8 mouse cellular contexts compared by ENCODE assay signal in genomic region chr11:119186989-119187799, GRCm38 (mm10). TPM values are rescaled to one million over a fixed set of nuclear protein-coding genes. Genes with fewer than 3 reads are reported as not detected.
DNase-seq lines count a peak whose midpoint lies in the region; TF ChIP-seq lines count a peak whose summit lies in the region.

No protein-coding gene starts in this region.

- no peaks in the 10 kb centered on the region for H3K36me3 ChIP-seq in ES-E14 (ENCODE audit: control insufficient read depth, insufficient read depth, low read length, poor library complexity, severe bottlenecking)

- TF ChIP-seq CTCF in bone marrow, adult 2 months (IDR thresholded peaks at IDR 0.05; ENCODE audit: control insufficient read depth, insufficient read depth, low read length) = peak; percentile 79
- peak; percentile 70 for TF ChIP-seq CTCF in embryonic fibroblast, embryonic 13.5 days (IDR thresholded peaks at IDR 0.05; ENCODE audit: borderline replicate concordance, insufficient read depth, low read length)
- peak; percentile 90 for TF ChIP-seq CTCF in layer of hippocampus, adult 2 months (conservative IDR thresholded peaks at IDR 0.05)

- in situ Hi-C loops in ES-E14 (cut with MboI; ENCODE audit: low sequenced_read_pairs in 2 of 2, unreplicated experiment in 2 of 2) = no loop called here

- no peak for TF ChIP-seq POLR2A in bone marrow, adult 2 months (IDR thresholded peaks at IDR 0.05; ENCODE audit: borderline replicate concordance, control insufficient read depth, low read depth, low read length)
- TF ChIP-seq POLR2A in embryonic fibroblast, embryonic 13.5 days (IDR thresholded peaks at IDR 0.05; ENCODE audit: low read depth, low read length) = no peak

- WGBS in bone marrow, adult 2 months = 34% methylated on average over 25 of the region's 25 CpGs

- intact Hi-C loops in heart, postnatal 36 days (cut with DNase I) = loop anchor here (5.0 kb wide), 1 partner anchor 95 kb away; no protein-coding TSS in a partner anchor

- H3K4me1 ChIP-seq in ES-E14 (ENCODE audit: control insufficient read depth in 2 of 2, insufficient read depth in 2 of 2, low read length in 2 of 2, poor library complexity in 1 of 2) = peaks cover 10 to 26% of the 10 kb centered on the region in 2 experiments
- H3K4me1 ChIP-seq in bone marrow, adult 2 months (ENCODE audit: control insufficient read depth, insufficient read depth, low read length) = peaks cover 4% of the 10 kb centered on the region
- peaks cover 9% of the 10 kb centered on the region for H3K4me1 ChIP-seq in embryonic fibroblast, embryonic 13.5 days (ENCODE audit: control insufficient read depth, insufficient read depth, low read length)

- H3K4me3 ChIP-seq in ES-E14 (ENCODE audit: insufficient read depth in 1 of 2, low read depth in 1 of 2, low read length in 2 of 2, poor library complexity in 1 of 2, severe bottlenecking in 1 of 2) = no peak overlapping the region
- no peak overlapping the region for H3K4me3 ChIP-seq in bone marrow, adult 2 months (replicated peaks; ENCODE audit: control insufficient read depth, low read depth, low read length)
- H3K4me3 ChIP-seq in embryonic fibroblast, embryonic 13.5 days (ENCODE audit: insufficient read depth, low read length) = no peak overlapping the region
- H3K4me3 ChIP-seq in layer of hippocampus, adult 2 months = no peak overlapping the region

- H3K27ac ChIP-seq in ES-E14 (ENCODE audit: insufficient read depth, low read depth, low read length, poor library complexity, severe bottlenecking) = no peak overlapping the region
- H3K27ac ChIP-seq in bone marrow, adult 2 months (ENCODE audit: control insufficient read depth, insufficient read depth, low read depth, low read length, poor library complexity) = no peak overlapping the region
- H3K27ac ChIP-seq in embryonic fibroblast, embryonic 13.5 days (ENCODE audit: insufficient read depth, low read length) = no peak overlapping the region
- H3K27ac ChIP-seq in layer of hippocampus, adult 2 months = no peak overlapping the region

- peak; percentile 51 for DNase-seq in ES-E14 (ENCODE audit: low read depth, low spot score)
- peak; percentile 59 to 65 for DNase-seq in heart, postnatal 36 days
- DNase-seq in layer of hippocampus, adult 2 months (ENCODE audit: low spot score in 2 of 2) = peak; percentile 35 to 70
- peak; percentile 73 for DNase-seq in lung, postnatal 14 days
- peak; percentile 94 for DNase-seq in retina, postnatal 1 day
- peak; percentile 53 to 72 for DNase-seq in urinary bladder, postnatal 4 days (ENCODE audit: low spot score in 2 of 2)

- H3K9ac ChIP-seq in ES-E14 (ENCODE audit: insufficient read depth, low read depth, low read length, poor library complexity, severe bottlenecking) = no peak overlapping the region

- H3K9me3 ChIP-seq in ES-E14 (ENCODE audit: control insufficient read depth, insufficient read depth, low read depth, low read length) = no peaks in the 10 kb centered on the region

TF ChIP-seq in ES-E14, 5 proteins besides CTCF, POLR2A, EP300 and RAD21:
- TF ChIP-seq HCFC1 (IDR thresholded peaks at IDR 0.05; ENCODE audit: borderline replicate concordance, insufficient read depth, low read length) = no peak
- TF ChIP-seq CHD2 (IDR thresholded peaks at IDR 0.05; ENCODE audit: low read depth, low read length) = no peak
- no peak for TF ChIP-seq ZNF384 (IDR thresholded peaks at IDR 0.05; ENCODE audit: low read depth, low read length)
- TF ChIP-seq ZC3H11A (IDR thresholded peaks at IDR 0.05; ENCODE audit: borderline replicate concordance, low read depth, low read length) = no peak
- TF ChIP-seq MAFK (IDR thresholded peaks at IDR 0.05; ENCODE audit: insufficient read depth, low read depth, low read length) = no peak
TF ChIP-seq in ES-E14: peak in this region for 0.

RNA-seq across cellular contexts. Expression of gene Tbc1d16, which starts 41.1 kb away (rescaled TPM):
- 6.3 and 10.1 TPM in 2 replicates for total RNA-seq in ES-E14 (2012; rRNA removed)
- polyA plus RNA-seq in bone marrow, adult 2 months (2011; ENCODE audit: insufficient read depth, insufficient read length, low replicate concordance, missing spikeins) = 0.74 and 1.2 TPM in 2 replicates
- polyA plus RNA-seq in embryonic fibroblast, embryonic 13.5 days (2011; ENCODE audit: insufficient read length, low read depth, missing spikeins) = 10.6 TPM in 2 replicates
- total RNA-seq in heart, postnatal 36 days (2021) = 10 to 100 TPM; 57.7 to 67.8 TPM
- 10 to 100 TPM; 44.0 to 44.1 TPM for total RNA-seq in layer of hippocampus, adult 2 months (2021)

RNA-seq across cellular contexts. Expression of gene Ccdc40, which starts 41.2 kb away (rescaled TPM):
- 6.2 and 6.4 TPM in 2 replicates for total RNA-seq in ES-E14 (2012; rRNA removed)
- 0.90 TPM in 1 of 2 replicates, not detected in the other for polyA plus RNA-seq in bone marrow, adult 2 months (2011; ENCODE audit: insufficient read depth, insufficient read length, low replicate concordance, missing spikeins)
- 0.60 and 0.81 TPM in 2 replicates for polyA plus RNA-seq in embryonic fibroblast, embryonic 13.5 days (2011; ENCODE audit: insufficient read length, low read depth, missing spikeins)
- total RNA-seq in heart, postnatal 36 days (2021) = under 1 TPM in 1 of 2 experiments, not detected in 1; 0.38 TPM
- total RNA-seq in layer of hippocampus, adult 2 months (2021) = 1 to 10 TPM; 2.8 to 4.1 TPM
